Mouse (Mus musculus) mouse embryonic stem cell (cell line): ENCODE data around the gene Cyp2b19.

Experiments
- in situ Hi-C, 2 experiments: fragments of 300-500 bp; cut with MboI; formaldehyde crosslinking; loops; 1 replicate in 1 of 2; 3 replicates in 1 of 2; pipeline ENCODE4 v1.14.3; 2019 to 2020; ENCODE audit warnings: low sequenced_read_pairs in 2 of 2, low pct_unique_long_range_greater_than_20kb in 1 of 2, mixed read lengths in 1 of 2; ENCODE audit not compliant: unreplicated experiment in 1 of 2

Gene Cyp2b19

DNA sequence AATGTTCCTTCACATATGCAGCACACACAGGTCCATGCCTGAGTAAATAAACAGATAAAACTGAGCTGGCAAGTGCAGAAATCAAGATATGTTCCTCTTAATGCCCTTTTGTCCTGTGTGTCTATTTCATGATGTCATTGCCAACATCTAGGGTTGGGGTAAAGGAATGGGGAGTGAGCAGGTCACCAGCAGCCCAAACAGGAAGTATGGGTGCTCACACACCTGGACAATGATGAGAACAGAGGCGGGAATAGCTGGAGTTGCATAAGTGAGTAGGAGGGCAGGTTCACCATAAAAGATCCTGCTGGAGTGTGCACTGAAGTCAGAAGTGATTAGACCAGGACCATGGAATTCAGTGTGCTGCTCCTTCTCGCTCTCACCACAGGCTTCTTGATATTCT, at the start of gene Cyp2b19:
Gene Cyp2b19 (plus strand): TSS at position 301 of the 400 bp plus-strand sequence.
- in situ Hi-C loops, result no loop called here

DNA sequence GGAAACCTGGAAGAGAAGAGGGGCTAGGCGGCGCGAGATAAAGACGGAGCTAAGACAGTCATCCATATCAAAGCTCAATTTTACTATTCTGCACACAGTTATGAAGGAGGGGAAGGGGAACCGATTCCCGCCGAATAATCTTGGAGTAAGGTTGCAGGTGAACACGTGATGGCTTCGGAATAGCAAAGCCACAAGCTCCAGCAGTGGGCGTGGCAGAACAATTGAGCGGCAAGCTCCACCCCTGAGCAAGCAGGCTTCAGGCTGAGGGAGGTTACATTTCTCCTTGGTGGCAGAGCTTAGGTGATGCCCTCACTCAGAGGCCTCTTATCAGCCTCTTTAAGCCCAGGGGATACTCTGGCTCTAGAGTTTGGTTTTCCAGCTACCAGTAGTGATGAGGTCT, 45.9 kb upstream of the Cyp2b19 start:
- in situ Hi-C loops, result no loop called here

DNA sequence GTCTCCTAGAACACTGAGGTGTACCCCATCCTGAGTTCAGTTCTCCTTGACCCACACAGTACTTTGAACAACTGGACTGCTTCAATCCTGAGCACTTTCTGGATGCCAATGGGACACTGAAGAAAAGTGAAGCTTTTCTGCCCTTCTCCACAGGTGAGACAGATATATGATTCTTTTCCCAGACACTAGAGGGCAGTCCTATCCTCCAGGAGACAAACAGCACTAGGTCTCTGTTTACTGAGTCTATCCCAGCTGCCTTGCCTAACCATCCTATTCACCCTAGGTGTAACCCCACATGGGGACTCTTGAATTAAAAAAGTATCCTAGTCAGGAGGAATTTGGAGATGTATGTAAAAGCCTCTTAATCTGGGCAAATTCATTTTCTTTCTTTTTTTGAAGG, 18.0 kb upstream of the Cyp2b19 start:
- in situ Hi-C loops, result no loop called here

DNA sequence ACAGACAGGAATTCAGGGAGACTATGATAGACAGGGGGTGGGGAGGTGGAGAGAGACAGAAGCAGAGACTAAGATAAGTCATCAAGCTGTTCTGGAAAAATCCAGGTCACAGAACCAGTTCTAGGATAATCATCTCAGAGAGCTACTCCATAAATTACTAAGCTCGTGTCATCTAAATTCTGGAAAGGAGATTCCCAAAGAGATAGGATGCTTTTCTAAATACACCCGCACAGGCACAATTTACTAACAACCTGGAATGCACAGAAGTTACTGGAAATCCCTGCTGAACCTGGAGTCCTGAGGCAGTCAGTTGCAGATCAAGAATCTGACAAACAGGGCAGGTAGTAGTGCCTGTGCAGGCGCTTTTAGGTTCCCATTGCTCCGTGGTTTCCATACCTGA, 13.0 kb upstream of the Cyp2b19 start:
- in situ Hi-C loops, result no loop called here

DNA sequence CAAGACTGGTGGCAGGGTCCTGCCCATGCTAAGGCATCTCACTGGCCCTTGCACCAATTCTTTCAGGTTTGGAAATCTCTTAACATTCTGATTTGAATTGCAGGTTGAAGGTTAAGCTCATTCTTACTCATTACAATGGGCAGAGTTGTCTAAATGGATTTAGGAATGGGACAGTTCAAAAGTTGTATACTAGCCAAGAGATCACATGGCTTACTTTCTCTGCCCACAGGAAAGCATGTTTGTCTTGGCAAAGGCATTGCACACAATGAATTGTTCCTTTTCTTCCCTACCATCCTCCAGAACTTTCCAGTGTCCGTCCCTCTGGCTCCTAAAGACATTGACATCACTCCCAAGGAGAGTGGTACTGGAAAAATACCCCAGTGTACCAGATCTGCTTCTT, 11.5 kb upstream of the Cyp2b19 start:
- in situ Hi-C loops, result no loop called here

DNA sequence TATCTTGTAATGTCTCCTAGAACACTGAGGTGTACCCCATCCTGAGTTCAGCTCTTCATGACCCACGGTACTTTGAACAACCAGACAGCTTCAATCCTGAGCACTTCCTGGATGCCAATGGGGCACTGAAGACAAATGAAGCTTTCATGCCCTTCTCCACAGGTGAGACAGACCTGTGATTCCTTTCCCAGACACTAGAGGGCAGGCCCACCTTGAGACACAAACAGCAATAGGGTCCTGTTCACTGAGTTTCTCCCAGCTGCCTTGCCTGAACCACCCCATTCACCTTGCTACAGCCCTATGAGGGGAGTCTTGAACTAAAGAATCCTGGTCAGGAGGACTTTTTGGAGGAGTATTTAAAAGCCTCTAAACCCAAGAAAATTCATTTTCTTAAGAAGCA, 10.1 kb downstream of the Cyp2b19 start:
- in situ Hi-C loops, result no loop called here

DNA sequence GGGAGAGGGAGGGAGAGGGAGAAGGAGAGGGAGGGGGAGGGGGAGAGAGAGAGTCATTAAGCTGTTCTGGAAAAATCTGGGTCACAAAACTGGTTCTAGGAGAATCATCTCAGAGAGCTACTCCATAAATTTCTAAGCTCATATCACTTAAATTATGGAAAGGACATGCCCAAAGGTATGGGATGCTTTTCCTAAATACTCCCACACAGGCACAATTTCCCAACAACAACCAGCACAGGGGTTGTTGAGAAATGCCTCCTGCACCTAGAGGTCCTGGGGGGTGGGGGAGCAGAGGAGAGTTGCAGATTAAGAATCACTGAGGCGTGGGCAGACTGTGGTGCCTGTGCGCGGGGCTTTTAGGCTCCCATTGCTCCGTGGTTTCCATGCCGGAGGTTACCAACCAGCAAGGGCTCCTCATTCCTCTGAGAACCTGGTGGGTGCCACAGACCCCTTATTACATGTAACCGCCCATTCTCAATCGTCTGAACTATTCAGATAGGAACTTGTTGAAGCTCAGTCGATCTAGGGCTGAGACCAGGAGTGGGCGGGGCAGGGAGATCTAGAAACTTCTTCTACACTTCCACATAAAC, 13.0 kb downstream of the Cyp2b19 start:
- in situ Hi-C loops, result loop anchor here (10.0 kb wide), 2 partner anchors 355 to 365 kb away; no protein-coding TSS in a partner anchor

DNA sequence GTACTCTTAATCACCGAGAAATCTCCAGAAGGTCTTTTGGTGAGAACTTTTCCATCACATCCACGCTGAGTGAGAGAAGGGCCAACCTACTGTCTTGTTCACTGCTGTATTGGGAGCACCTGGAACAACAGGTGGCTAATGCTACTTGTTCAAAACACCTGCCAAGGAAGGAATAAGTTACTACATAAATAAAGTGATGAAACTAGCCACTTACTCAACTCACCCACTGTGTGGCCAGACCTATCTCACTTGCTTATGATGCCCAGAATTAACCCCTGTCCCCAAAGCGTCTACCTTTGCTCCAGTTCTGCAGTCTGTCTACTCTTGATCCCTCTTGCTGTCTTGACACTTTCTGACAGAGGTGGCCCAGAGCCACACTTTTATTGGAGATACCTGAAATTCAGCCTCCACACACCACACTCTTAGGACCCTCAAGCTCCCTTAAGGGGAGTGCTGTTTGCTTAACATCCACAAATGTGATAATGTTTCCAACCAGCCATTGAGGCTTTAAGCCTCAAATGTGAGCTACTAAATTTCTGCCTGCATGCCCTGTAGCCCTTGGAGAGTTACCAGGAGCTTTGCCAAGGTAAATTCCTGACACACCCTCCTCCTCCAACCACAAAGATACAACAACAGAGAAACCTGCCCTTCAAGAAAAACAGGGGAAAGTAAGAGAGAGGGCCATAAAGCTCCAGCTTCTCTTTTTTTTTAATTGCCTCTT, 16.1 kb downstream of the Cyp2b19 start:
- in situ Hi-C loops, result loop anchor here (10.0 kb wide), 2 partner anchors 352 to 362 kb away; no protein-coding TSS in a partner anchor

DNA sequence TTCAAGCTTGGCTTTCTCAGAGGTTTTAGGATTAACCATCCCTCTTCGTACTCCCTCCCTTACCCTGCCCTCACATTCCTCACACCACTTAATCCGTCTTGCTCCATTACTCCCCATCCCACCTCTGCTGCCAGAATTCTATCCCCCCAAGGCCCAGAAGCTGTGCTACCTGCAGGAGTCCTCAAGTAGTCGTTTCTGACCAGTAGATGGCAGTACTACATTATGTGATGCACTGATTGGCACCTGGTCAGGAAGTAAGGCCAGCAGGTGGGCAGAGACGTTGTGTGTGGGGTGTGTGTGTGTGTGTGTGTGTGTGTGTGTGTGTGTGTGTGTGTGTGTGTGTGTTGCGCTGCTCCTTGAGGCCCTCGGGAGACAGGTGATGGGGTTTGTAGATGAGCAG, 18.9 kb downstream of the Cyp2b19 start:
- in situ Hi-C loops, result loop anchor here (10.0 to 25.0 kb wide), 3 partner anchors 349 to 486 kb away; partner anchors contain the start of gene Numbl (in 1 of the 2)

DNA sequence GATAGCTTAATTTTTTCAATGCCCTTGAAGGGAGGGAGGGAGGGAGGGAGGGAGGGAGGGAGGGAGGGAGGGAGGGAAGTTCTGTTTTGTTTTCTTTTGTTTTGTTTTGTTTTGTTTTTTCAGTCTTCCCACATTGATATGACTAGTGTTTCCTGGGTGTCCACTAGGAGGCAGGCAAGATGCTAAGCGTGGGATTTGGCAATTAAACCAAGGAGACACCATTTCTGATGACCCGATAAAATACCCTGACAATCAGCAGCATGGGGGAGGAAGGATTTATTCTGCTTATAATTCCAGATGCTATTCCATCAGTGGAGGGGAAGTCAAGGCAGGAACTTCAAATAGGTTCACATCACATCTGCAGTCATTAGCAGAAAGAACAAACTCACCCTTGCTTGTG, 20.9 kb downstream of the Cyp2b19 start:
- in situ Hi-C loops, result loop anchor here (10.0 to 25.0 kb wide), 3 partner anchors 347 to 484 kb away; partner anchors contain the start of gene Numbl (in 1 of the 2)

DNA sequence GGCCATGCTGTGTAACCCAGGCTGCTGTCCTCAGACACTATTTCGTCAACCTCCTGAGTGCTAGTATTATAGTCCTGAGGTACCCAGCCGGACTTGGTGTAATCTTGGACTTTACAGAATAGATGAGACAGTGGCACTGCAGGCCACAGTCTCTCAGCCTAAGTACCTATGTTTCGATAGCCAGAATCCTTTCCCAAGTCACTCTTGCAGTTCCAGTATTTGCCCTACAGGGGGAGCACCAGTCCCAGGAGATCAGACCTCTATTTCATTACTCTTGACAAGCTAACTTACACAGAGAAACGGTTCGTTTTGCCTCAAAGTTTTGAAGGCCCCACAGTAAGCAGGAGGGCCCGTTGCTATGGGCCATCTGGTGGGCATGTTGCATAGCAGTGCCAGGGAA, 21.5 kb downstream of the Cyp2b19 start:
- in situ Hi-C loops, result loop anchor here (10.0 to 25.0 kb wide), 3 partner anchors 346 to 484 kb away; partner anchors contain the start of gene Numbl (in 1 of the 2)

DNA sequence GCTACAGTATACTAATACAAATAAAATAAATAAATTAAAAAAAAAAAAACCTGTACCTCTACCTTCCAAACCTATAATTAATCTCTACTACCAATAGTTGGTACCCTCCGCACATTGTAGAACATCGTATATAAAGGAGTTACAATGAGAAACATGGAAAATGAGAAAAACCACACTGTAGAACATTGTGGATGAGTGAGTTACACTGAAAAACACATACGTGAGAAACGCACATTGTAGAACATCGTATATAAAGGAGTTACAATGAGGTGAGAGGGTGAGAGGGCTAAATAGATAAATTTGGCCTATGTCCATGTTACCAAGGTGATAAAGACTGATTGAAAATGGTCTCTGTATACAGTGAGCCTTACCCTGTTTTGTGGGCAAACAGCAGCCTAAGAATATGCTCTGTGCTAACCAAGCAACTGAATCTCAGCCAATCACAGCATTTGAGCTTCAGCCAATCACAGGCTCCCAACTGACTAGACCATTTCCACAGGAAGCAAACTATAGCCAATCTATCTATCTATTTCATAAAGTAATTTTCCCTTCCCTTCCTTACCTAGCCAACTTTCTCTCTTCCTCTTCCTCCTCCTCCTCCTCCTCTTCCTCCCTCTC, 23.0 kb downstream of the Cyp2b19 start:
- in situ Hi-C loops, result loop anchor here (10.0 to 25.0 kb wide), 3 partner anchors 345 to 482 kb away; partner anchors contain the start of gene Numbl (in 1 of the 2)

DNA sequence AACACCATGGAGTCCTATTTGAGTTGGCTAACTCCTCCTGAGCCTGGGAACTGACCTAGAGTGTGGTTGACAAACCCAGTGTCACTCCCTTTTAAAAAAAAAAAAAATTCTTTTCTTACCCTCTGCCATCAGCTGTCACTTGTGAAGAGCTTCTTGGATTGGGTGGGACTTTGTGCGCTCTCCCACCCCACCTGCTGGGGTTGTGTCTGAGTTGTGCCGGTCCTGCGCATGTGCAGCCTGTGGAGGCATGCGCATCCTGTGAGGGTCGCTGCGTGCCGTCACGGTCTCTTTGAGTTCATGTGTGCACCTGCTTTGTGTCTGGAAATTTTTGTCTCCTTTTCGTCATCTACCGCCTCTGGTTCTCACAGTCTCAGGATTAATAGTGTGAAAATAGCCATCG, 23.6 kb downstream of the Cyp2b19 start:
- in situ Hi-C loops, result loop anchor here in 1 of 2 experiments (25.0 kb wide), 1 partner anchor 482 kb away; the partner anchor contains the start of gene Numbl

DNA sequence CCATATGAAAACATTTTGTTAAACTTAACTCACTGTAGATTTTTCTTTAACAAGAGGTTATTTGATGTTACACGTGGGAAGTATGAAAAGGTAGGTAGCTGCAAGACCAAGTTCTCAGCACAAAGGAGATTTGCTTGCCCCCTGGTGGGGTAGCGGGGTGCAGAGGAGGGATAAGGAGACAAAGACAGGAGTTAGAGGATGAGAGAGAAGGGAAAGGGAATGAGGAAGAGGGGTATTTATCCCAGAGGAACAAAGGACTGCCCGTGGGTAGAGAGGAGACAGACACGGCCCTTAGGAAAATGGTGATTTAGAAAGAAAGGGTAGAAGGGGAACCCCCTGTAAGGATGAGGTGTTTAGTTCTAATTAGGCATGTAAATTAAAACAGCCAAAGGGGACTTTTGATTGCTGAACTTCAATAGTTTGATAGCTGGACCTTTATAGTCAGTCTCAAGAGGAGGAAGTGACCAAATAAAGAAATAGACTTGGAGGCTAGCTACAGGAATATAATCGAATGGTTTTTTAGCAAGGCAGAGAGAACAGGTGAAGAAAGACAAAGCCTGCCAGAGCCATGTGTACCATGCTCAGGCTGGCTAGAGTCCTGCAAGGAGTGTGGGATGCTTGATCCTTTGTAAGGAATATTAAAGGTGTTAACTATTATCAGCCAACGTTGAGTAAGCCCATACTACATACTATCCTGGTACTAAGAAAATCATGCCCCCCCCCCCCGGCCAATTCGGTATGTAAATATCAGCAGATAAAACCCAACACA, 24.2 kb downstream of the Cyp2b19 start:
- in situ Hi-C loops, result loop anchor here in 1 of 2 experiments (25.0 kb wide), 1 partner anchor 481 kb away; the partner anchor contains the start of gene Numbl

DNA sequence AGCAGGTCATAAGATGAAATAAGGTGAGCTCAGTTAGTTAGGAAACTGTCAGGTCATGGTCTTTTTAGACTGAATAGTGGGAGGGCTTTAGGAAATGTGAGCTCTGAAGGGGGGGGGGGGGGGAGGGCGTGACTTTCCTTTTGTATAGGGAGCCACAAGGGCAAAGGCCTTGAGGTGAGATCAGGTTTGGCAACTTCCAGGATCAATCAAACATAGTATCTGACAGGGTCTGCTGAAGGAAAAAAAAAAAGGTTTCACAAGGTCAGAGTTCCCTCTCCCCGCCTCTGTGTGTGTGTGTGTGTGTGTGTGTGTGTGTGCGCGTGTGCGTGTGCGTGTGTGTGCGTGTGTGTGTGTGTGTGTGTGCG, 24.8 kb downstream of the Cyp2b19 start:
- in situ Hi-C loops, result loop anchor here in 1 of 2 experiments (25.0 kb wide), 1 partner anchor 481 kb away; the partner anchor contains the start of gene Numbl

DNA sequence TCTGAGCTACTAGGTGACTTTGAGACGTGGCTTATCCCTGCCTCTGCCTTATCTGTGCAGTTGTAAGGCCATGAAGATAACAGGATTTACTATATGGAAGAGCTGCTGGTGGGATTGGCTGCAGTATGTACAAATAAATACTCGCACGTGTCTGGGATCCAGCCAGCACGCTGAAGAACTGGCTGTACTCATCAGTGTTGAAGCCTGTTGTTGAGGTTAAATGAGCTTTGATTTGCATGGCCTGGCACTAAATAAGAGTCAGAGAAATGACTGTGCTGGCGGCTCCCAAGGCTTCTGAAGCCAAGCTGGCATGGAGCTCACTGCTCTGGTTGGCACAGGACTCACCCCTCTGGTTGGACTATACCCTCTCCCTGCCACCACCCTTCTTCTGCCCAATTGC, 26.2 kb downstream of the Cyp2b19 start:
- in situ Hi-C loops, result loop anchor here in 1 of 2 experiments (25.0 kb wide), 1 partner anchor 479 kb away; the partner anchor contains the start of gene Numbl

DNA sequence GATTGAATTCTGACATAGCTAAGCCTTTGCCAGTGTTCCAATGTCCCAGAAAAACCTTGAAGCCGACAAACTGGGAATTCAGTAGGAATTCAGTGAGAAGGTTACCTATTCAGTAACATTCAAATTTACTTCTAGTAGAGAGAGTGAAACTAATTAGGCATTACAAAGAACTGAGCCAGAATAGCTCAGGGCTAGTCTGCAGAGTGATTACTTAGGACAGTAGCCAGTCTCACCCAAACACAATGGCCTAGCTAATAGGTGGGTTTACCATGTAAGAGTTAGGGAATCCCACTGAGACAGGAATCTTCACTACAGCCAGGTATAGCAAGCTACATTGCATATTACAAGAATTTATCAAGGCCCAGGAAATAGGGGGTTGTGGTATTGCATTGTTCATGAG, 29.1 kb downstream of the Cyp2b19 start:
- in situ Hi-C loops, result loop anchor here in 1 of 2 experiments (25.0 kb wide), 1 partner anchor 476 kb away; the partner anchor contains the start of gene Numbl

DNA sequence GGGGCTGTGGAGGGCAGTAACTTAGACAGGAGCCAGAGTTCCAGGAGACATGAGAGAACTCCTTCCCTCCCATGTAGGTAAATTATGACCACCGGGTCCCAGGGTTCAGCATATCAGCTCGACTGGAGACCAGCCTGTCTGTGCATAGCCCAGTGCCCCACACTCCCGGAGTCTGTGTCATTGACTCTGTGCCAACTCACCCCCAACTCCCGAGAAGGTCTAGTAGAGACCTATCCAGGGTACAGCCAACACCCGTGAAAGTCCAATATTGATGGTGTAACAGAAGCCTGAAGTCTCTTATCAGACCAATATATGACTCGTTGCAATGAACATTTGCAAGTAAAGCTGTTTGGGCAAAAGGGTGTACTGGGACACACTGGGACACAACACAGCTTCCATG, 33.0 kb downstream of the Cyp2b19 start:
- in situ Hi-C loops, result loop anchor here in 1 of 2 experiments (25.0 kb wide), 1 partner anchor 472 kb away; the partner anchor contains the start of gene Numbl
